Mouse (Mus musculus): ENCODE data around the gene Irgm1.
"Not testable (repeated sequence)": the region's sequence is repeated elsewhere in the genome, so short reads cannot be mapped to it uniquely, and the experiment has no call there.

Irgm1 gene

GRCm38 (mm10) chr11:48853474-48854180 lies 17.9 kb downstream of the Irgm1 start:
- DNase-seq (ENCODE audit: low read depth, low spot score): no peak

- DNase-seq (ENCODE audit: low read depth, low spot score): no peak
Measured at GRCm38 (mm10) chr11:48852624-48853473, 18.6 kb downstream of the Irgm1 start.

GRCm38 (mm10) chr11:48852190-48852589 lies 19.3 kb downstream of the Irgm1 start:
- DNase-seq (ENCODE audit: low read depth, low spot score): no peak

GRCm38 (mm10) chr11:48851270-48851995 lies 20.1 kb downstream of the Irgm1 start:
- no peak for DNase-seq (ENCODE audit: low read depth, low spot score)

- no peak for DNase-seq (ENCODE audit: low read depth, low spot score)
Measured at GRCm38 (mm10) chr11:48850240-48850639, 21.2 kb downstream of the Irgm1 start.

GRCm38 (mm10) chr11:48846881-48847280 lies 24.6 kb downstream of the Irgm1 start:
- no peak for DNase-seq (ENCODE audit: low read depth, low spot score)

DNA sequence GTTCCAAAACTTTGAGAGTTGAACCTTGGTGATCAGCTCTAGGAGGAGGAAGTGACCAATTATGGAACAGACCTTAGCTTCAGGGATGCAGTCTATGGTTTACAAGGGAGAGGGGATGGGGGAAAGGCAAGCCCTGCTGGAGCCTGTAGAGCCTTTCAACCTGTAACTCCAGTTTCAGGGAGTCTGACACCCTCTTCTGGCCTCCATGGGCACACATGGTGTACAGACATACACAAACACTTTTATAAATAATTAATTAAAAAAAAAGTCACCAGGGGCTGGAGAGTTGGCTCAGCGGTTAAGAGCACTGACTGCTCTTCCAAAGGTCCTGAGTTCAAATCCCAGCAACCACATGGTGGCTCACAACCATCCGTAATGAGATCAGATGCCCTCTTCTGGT lies 25.1 kb downstream of the Irgm1 start:
- not testable (repeated sequence) for DNase-seq (ENCODE audit: low read depth, low spot score)

- DNase-seq (ENCODE audit: low read depth, low spot score): no peak
Measured at GRCm38 (mm10) chr11:48845244-48845815, 26.2 kb downstream of the Irgm1 start.

GRCm38 (mm10) chr11:48844309-48844708 lies 27.2 kb downstream of the Irgm1 start:
- no peak for DNase-seq (ENCODE audit: low read depth, low spot score)

GRCm38 (mm10) chr11:48843202-48843601 lies 28.3 kb downstream of the Irgm1 start:
- no peak for DNase-seq (ENCODE audit: low read depth, low spot score)

GRCm38 (mm10) chr11:48842378-48842792 lies 29.1 kb downstream of the Irgm1 start:
- no peak for DNase-seq (ENCODE audit: low read depth, low spot score)

- no peak for DNase-seq (ENCODE audit: low read depth, low spot score)
Measured at GRCm38 (mm10) chr11:48841213-48841612, 30.3 kb downstream of the Irgm1 start.

- no peak for DNase-seq (ENCODE audit: low read depth, low spot score)
Measured at GRCm38 (mm10) chr11:48840805-48841204, 30.7 kb downstream of the Irgm1 start.

GRCm38 (mm10) chr11:48838879-48839680 lies 32.4 kb downstream of the Irgm1 start:
- DNase-seq (ENCODE audit: low read depth, low spot score): no peak

- no peak for DNase-seq (ENCODE audit: low read depth, low spot score)
Measured at GRCm38 (mm10) chr11:48838181-48838797, 33.2 kb downstream of the Irgm1 start.

GRCm38 (mm10) chr11:48837310-48838180 lies 33.9 kb downstream of the Irgm1 start:
- DNase-seq (ENCODE audit: low read depth, low spot score): no peak

DNA sequence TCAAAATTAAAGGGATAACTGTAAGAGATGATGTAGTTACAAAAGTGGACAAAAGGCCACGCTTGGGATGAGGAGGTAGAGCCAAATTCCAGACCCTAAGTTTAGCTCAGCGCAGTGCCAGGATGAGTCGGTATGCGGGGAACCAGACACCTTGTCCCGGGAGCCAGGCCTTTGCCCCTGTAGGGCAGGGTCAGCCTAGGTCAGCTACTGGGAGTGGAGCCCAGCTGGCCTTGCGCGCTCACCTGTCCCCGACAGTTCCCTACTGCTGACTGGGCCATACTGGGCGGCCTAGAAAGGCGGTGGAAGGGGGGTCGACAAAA lies 34.5 kb downstream of the Irgm1 start:
- DNase-seq (ENCODE audit: low read depth, low spot score): no peak

- DNase-seq (ENCODE audit: low read depth, low spot score): no peak
Measured at GRCm38 (mm10) chr11:48835923-48836322, 35.6 kb downstream of the Irgm1 start.

- no peak for DNase-seq (ENCODE audit: low read depth, low spot score)
Measured at GRCm38 (mm10) chr11:48833731-48834639, 37.5 kb downstream of the Irgm1 start.

Data from WW6 (cell line).